Mouse (Mus musculus) midbrain, embryonic 13.5 days (tissue): ENCODE measurements at regions not wholly inside any gene's neighbourhood (a gene's known extent, or its start where the extent isn't known, plus 50 kb on each side); places are given as distances from the start of the nearest gene placed in this dataset.

ENCODE experiments used
- ATAC-seq: fragments of 200-750 bp; cut with Nextera tagmentation; 2 replicates; pipeline ENCODE4 v1.8.0; 2017; ENCODE audit warnings: mild to moderate bottlenecking, moderate TSS enrichment, moderate library complexity
- H3K27ac ChIP-seq: fragments of 300-500 bp; sonication (generic); 2 replicates; pipeline ENCODE4 v1.5.1; 2015; ENCODE audit warnings: inconsistent platforms, mild to moderate bottlenecking, moderate library complexity
- H3K27me3 ChIP-seq: fragments of 300-500 bp; sonication (generic); 2 replicates; pipeline ENCODE4 v1.6.1; 2015; ENCODE audit warnings: mild to moderate bottlenecking, inconsistent platforms
- H3K36me3 ChIP-seq: fragments of 300-500 bp; sonication (generic); 2 replicates; pipeline ENCODE4 v1.6.1; 2015; ENCODE audit warnings: mild to moderate bottlenecking, inconsistent platforms
- H3K4me1 ChIP-seq: fragments of 300-500 bp; sonication (generic); replicated peaks from 2 replicates; pipeline ENCODE4 v1.6.1; 2015; ENCODE audit warnings: inconsistent platforms
- H3K4me2 ChIP-seq: fragments of 300-500 bp; sonication (generic); replicated peaks from 2 replicates; pipeline ENCODE4 v1.6.1; 2015; ENCODE audit warnings: moderate library complexity, mild to moderate bottlenecking, inconsistent platforms
- H3K4me3 ChIP-seq: fragments of 300-500 bp; sonication (generic); replicated peaks from 2 replicates; pipeline ENCODE4 v1.5.1; 2015; ENCODE audit warnings: mild to moderate bottlenecking, inconsistent platforms
- H3K9ac ChIP-seq: fragments of 300-500 bp; sonication (generic); replicated peaks from 2 replicates; pipeline ENCODE4 v1.6.1; 2015; ENCODE audit warnings: mild to moderate bottlenecking, inconsistent platforms
- H3K9me3 ChIP-seq: fragments of 300-500 bp; sonication (generic); 2 replicates; pipeline ENCODE4 v1.6.1; 2016; ENCODE audit warnings: mild to moderate bottlenecking, inconsistent platforms
- WGBS: fragments of 180-500 bp; shearing (Covaris S2); methylation state at CpG from one replicate; pipeline ENCODE4 v1.1.7; 2015; 5-methylcytosine and 5-hydroxymethylcytosine counted together

DNA sequence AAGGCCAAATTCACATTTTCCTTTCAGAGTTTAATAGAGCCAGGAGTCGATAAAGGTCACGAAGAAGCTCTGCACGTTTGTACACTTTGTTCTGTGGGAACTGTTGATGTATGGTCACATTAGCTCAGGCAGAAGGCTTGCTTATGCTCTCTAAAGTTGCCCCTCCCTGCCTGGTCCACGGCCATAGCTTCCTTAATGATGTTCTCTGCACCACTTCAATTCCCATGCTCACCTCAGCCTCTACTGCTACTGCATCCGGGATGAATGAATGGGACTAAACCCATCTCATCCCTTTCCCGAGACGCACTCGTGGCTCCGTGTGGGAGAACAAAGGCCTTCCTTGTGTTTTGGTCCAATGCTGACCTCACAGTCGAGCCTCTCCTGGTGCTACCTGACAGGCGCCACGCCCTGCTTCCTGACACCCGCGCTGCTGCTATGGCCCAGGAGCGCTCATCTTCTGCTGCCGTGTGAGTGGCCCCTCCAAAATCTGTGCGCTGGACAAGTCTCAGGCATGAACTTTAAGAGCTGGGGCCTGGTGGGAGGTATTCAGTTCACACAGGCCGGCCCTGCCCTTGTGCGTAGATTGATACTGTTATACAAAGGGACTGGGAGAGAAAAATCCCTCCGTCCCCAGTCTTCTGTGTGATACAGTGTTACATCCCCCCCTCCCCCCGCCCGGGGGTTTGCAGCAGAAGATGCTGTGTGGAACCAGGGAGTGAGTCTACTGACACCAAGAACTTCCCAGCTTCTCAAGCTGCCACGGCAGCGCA is 386.3 kb upstream of the Trpc7 start:
- ATAC-seq: 0 out of 2 replicates have a peak, but pooled peaks have one; percentile 37
- no peak overlapping the region for H3K4me3 ChIP-seq
- H3K9me3 ChIP-seq: no peaks in the 10 kb centered on the region
- no peaks in the 10 kb centered on the region for H3K36me3 ChIP-seq
- H3K4me2 ChIP-seq: no peak overlapping the region
- peaks cover 11% of the 10 kb centered on the region for H3K4me1 ChIP-seq
- peaks cover 3% of the 10 kb centered on the region; the same call in 1 of the 2 replicates for H3K27me3 ChIP-seq
- 64% methylated on average over 24 of the region's 24 CpGs for WGBS
- no peak overlapping the region for H3K27ac ChIP-seq
- H3K9ac ChIP-seq: no peak overlapping the region

DNA sequence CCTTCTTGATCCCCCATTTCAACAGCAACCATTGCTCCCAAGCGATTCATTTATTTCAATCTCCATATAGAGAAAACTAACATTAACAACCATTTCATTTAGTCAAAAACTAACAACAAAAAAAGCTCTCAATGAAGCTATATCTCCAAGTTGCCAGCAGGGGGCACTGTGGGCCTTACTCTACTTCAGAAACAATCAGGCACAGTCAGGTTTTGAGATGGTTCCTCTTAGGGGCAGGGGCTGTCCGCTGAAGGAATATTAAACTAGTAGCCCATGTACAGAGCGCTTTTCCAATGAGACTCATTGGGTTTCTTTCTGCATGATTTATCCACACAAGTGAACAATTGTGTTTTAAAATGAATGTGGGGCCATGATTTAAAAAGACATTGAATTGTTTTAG is 385.7 kb upstream of the Trpc7 start:
- Histone ChIP-seq H3K27me3 (peaks cover 3% of the 10 kb centered on the region; the same call in 1 of the 2 replicates), H3K4me1 (peaks cover 11% of the 10 kb centered on the region), H3K9me3 (no peaks in the 10 kb centered on the region), H3K9ac (no peak overlapping the region), H3K36me3 (no peaks in the 10 kb centered on the region), H3K4me3 (no peak overlapping the region), H3K4me2 (no peak overlapping the region), H3K27ac (no peak overlapping the region)
- WGBS: 22% methylated on average over 3 of the region's 3 CpGs
- no peak for ATAC-seq

DNA sequence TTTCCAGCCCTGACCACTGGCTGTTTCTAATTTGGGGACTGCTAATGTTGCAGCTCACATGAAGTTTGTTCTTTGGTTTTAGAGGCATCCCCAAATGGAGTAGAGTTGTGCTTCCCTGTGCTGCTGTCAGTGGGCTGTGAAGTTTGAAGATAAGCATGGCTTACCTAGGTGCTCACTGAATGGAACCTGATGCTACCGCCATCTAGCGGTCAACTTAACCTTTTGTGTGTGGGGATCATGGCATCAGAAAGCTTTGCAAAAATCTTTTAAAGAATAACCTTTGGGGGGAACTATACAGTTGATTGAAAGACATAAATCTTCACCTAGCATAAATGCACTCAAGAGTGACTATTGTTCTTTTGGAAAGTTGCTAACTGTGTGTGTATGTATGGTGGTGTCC is 382.8 kb upstream of the Trpc7 start:
- WGBS: 6% methylated on average over 2 of the region's 2 CpGs
- Histone ChIP-seq H3K27ac (no peak overlapping the region), H3K9me3 (no peaks in the 10 kb centered on the region), H3K4me1 (peaks cover 11% of the 10 kb centered on the region), H3K4me3 (no peak overlapping the region), H3K27me3 (peaks cover 3% of the 10 kb centered on the region; the same call in 1 of the 2 replicates), H3K4me2 (no peak overlapping the region), H3K9ac (no peak overlapping the region), H3K36me3 (no peaks in the 10 kb centered on the region)
- no peak for ATAC-seq

DNA sequence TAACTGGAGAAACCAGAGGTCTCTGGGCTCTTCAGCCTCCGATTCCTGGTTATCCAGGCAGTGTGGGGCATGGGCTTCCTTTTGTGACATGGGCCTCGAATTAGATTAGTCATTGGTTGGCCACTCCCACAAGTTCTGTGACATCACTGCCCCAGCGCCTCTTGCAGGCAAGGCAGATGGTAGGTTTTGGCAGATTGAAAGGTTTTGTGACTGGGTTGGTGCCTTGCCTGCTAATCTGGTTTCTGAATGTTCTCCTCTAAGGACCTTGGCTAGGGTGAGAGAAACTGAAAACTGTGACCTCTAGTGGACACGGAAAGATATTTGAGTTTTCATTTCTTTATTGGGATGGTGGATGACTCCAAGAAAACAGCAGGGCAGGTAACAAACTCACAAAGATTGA is 381.3 kb upstream of the Trpc7 start:
- H3K4me2 ChIP-seq: no peak overlapping the region
- ATAC-seq: no peak
- 49% methylated on average over 4 of the region's 4 CpGs for WGBS
- H3K4me3 ChIP-seq: no peak overlapping the region
- H3K9me3 ChIP-seq: no peaks in the 10 kb centered on the region
- H3K9ac ChIP-seq: no peak overlapping the region
- peaks cover 4% of the 10 kb centered on the region for H3K4me1 ChIP-seq
- H3K36me3 ChIP-seq: no peaks in the 10 kb centered on the region
- 0 out of 2 replicates have a peak, but pooled peaks cover 3% of the 10 kb centered on the region for H3K27me3 ChIP-seq
- no peak overlapping the region for H3K27ac ChIP-seq

DNA sequence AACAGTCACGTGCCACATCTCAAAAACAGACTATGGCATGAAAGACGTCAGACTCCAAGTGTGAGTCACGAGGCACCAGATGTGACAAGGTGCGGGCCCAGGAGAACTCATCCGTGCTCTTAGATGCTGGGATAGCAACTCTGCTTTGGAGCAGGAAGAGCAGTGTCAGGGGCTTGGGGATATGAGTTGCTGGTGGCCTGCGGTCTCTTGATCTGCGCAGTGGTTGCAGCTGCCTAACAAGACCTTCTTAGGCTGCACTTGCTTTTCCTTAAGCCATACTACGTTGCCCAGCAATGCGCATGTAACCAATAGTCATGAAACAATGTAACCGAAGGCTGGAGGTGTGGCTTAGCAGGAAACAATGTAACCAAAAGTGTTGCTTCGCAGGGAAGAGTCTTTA is 380.1 kb upstream of the Trpc7 start:
- no peak for ATAC-seq
- H3K36me3 ChIP-seq: no peaks in the 10 kb centered on the region
- 0 out of 2 replicates have a peak, but pooled peaks cover 3% of the 10 kb centered on the region for H3K27me3 ChIP-seq
- no peak overlapping the region for H3K4me2 ChIP-seq
- H3K9ac ChIP-seq: no peak overlapping the region
- no peak overlapping the region for H3K4me3 ChIP-seq
- no peaks in the 10 kb centered on the region for H3K4me1 ChIP-seq
- no peak overlapping the region for H3K27ac ChIP-seq
- 86% methylated on average over 11 of the region's 11 CpGs for WGBS
- no peaks in the 10 kb centered on the region for H3K9me3 ChIP-seq

DNA sequence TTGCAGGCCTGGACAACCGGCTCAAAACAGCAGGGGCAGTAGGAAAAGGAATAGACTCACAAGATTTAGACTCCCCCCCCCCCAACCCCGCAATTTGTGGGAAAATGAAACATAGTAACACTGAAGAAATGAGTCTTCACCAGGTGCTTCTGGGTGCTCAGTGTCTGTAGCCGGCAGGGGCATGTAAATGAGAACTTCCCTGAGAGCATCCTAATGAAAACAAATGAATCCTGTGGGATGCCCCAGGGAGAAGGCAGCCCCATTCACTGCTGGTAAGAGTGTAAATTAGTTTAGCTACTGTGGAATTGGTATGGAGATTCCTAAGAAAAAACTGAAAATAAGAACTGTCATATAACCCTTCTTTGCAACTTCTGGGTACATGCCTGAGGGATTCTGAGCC is 377.8 kb upstream of the Trpc7 start:
- ATAC-seq: no peak
- no peaks in the 10 kb centered on the region for H3K9me3 ChIP-seq
- H3K4me1 ChIP-seq: no peaks in the 10 kb centered on the region

DNA sequence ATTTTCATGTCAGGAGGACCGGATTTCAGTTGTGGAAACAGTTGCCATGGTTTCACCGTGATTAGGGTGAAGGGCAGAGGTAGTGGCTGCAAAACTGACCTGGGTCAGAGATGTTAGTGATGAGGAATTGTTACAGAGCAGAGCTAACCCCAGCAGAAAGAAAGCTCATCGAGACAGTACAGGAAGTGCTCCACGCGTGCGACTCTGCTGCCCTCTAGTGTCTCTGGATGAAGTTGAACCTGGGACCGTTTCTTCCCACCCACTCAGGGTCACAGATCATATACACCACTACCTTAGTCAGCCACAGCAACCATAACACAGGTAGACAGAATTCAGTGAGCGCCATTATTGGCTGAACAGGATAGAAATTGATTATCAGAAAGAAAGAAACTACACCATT is 373.8 kb upstream of the Trpc7 start:
- Histone ChIP-seq H3K27me3 (no peaks in the 10 kb centered on the region), H3K27ac (no peak overlapping the region), H3K36me3 (no peaks in the 10 kb centered on the region), H3K4me2 (no peak overlapping the region), H3K9me3 (no peaks in the 10 kb centered on the region), H3K9ac (no peak overlapping the region), H3K4me1 (no peaks in the 10 kb centered on the region), H3K4me3 (no peak overlapping the region)
- ATAC-seq: peak; percentile 85
- 11% methylated on average over 8 of the region's 8 CpGs for WGBS

More for the DNA sequence above, 377.8 kb upstream of the Trpc7 start:
- Histone ChIP-seq H3K27me3 (no peaks in the 10 kb centered on the region), H3K36me3 (no peaks in the 10 kb centered on the region), H3K4me2 (no peak overlapping the region), H3K27ac (no peak overlapping the region), H3K9ac (no peak overlapping the region), H3K4me3 (no peak overlapping the region)
- 27% methylated on average over 3 of the region's 3 CpGs for WGBS

DNA sequence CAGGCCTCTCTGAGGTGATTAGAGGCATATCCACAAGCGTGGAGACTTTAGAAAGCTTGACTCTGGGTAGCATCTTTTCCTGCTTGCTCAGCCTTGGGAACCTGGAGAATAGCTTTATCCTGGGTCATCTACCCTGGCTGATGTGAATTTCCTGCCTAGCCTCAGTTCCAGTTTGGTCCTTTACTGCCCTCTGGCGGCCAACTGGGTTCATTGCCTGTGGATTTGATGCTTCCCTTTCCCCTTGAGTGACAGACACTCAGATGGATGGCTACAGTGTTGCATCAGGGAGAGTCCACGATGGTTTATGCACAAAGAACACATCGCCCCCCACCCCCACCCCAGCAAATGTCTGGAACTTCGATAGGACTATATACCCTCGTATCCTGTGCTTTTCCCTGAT is 364.1 kb upstream of the Trpc7 start:
- Histone ChIP-seq H3K27ac (no peak overlapping the region), H3K4me1 (no peaks in the 10 kb centered on the region), H3K4me2 (no peak overlapping the region), H3K9me3 (no peaks in the 10 kb centered on the region), H3K9ac (no peak overlapping the region), H3K36me3 (no peaks in the 10 kb centered on the region), H3K27me3 (no peaks in the 10 kb centered on the region), H3K4me3 (no peak overlapping the region)
- 6% methylated on average over 6 of the region's 6 CpGs for WGBS
- ATAC-seq: peak; percentile 77

DNA sequence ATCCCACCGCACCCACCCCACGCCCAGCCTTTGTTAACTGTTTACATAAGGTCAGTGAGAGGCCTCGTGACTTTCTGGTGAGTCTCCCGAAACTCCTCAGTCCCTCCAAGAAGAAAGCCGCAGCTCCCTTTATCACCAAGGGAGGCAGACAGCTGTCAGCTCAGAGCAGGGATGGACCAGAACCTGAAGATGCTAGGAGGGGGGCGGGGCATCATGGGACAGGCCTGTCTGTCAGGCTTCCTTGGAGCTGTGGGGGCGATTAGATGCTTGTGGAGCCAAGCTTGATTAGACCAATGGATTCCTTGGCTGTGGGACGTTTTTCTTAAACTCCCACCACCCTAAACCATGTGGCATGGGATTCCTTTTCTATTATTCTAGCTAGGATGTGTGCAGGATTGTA is 363.7 kb upstream of the Trpc7 start:
- Histone ChIP-seq H3K9me3 (no peaks in the 10 kb centered on the region), H3K4me2 (no peak overlapping the region), H3K4me1 (no peaks in the 10 kb centered on the region), H3K36me3 (no peaks in the 10 kb centered on the region), H3K9ac (no peak overlapping the region), H3K4me3 (no peak overlapping the region), H3K27me3 (no peaks in the 10 kb centered on the region), H3K27ac (no peak overlapping the region)
- peak; percentile 60; the same call in 1 of the 2 replicates for ATAC-seq
- 76% methylated on average over 8 of the region's 8 CpGs for WGBS

DNA sequence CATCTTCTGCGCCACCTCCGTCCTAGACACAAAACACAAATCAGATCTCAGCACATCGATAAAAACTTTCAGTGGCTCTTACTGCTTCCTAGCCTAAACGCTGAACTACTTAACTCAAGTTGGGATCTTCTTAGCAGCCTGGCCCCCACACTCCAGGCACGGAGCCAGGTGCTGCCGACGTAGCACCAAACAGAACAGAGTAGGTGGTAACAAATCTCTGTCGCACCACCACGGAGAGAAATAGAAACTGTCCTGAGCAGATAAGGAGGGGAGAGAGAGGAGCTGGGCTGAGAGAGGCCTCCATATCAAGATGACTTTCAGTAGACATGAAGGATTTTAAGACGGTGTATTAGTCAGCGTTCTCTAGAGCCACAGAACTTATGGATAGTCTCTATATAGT is 360.1 kb upstream of the Trpc7 start:
- H3K4me3 ChIP-seq: no peak overlapping the region
- WGBS: 95% methylated on average over 11 of the region's 11 CpGs
- no peak overlapping the region for H3K27ac ChIP-seq
- no peaks in the 10 kb centered on the region for H3K36me3 ChIP-seq
- H3K9ac ChIP-seq: no peak overlapping the region
- no peaks in the 10 kb centered on the region for H3K27me3 ChIP-seq
- no peaks in the 10 kb centered on the region for H3K9me3 ChIP-seq
- no peak overlapping the region for H3K4me2 ChIP-seq
- ATAC-seq: no peak
- no peaks in the 10 kb centered on the region for H3K4me1 ChIP-seq

DNA sequence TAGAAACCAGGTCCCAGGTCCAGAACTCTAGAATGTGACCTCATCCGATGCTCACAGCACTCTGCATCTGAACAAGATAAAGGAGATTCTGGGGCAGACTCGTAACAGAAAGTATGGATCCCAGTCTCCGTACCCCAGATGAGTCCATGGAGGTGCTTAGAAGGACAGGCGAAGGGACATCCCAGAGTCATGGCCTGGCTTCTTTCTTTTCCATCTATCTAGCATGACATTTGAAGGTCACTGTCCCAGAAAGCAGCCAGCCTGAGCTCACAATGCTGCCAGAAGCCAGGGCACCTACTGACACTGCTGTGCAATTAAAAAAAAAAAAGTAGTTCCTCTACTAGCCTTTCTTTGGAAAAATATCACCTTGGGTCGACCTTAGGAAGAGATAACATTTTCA is 354.1 kb upstream of the Trpc7 start:
- H3K9me3 ChIP-seq: no peaks in the 10 kb centered on the region
- 89% methylated on average over 5 of the region's 5 CpGs for WGBS
- no peaks in the 10 kb centered on the region for H3K4me1 ChIP-seq
- no peak overlapping the region for H3K4me2 ChIP-seq
- no peak for ATAC-seq
- no peaks in the 10 kb centered on the region for H3K36me3 ChIP-seq
- no peak overlapping the region for H3K4me3 ChIP-seq
- no peaks in the 10 kb centered on the region for H3K27me3 ChIP-seq
- no peak overlapping the region for H3K27ac ChIP-seq
- no peak overlapping the region for H3K9ac ChIP-seq

DNA sequence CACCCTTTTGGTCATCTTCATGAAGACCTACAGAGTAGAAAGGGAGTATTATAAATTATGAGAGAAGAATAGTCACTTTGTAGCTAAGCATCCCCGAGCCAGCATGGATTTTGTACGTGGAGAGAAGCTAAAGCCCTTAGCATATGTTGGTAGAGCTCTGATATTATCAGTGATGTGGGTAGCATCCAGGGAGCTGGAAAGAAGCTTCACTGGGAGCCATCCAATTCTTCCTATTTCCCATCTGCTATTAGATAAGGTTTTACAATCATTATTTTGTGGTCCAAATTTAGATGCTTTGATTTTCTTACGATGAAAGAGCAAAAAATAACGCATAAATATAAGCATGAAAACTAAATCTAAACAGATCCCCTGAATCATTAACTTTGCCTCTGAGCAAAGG is 353.6 kb upstream of the Trpc7 start:
- H3K9ac ChIP-seq: no peak overlapping the region
- 85% methylated on average over 4 of the region's 4 CpGs for WGBS
- H3K36me3 ChIP-seq: no peaks in the 10 kb centered on the region
- H3K27me3 ChIP-seq: no peaks in the 10 kb centered on the region
- no peak for ATAC-seq
- H3K4me1 ChIP-seq: no peaks in the 10 kb centered on the region
- H3K4me2 ChIP-seq: no peak overlapping the region
- no peak overlapping the region for H3K27ac ChIP-seq
- no peak overlapping the region for H3K4me3 ChIP-seq
- H3K9me3 ChIP-seq: no peaks in the 10 kb centered on the region
